Mouse (Mus musculus): Measurements from ENCODE around the gene Uty.

GRCm38 (mm10) chrY:1163054-1163453 lies 82.5 kb downstream of the Uty start:
- TF ChIP-seq GATA1 (IDR thresholded peaks at IDR 0.05; ENCODE audit: low read length) (no peak), TAL1 (IDR thresholded peaks at IDR 0.05; ENCODE audit: low read length) (no peak)
